Mouse (Mus musculus) testis, postnatal 10 days (tissue): ENCODE results near the gene Fndc3a.
A peak's percentile ranks its signal among the peaks of the same experiment; 100 is the strongest.

Experiments used
- DNase-seq: peaks from one replicate; pipeline ENCODE4 v3.0.0; 2021; ENCODE audit warnings: low spot score

Fndc3a gene

GRCm38 (mm10) chr14:72709710-72710340, at the start of gene Fndc3a:
Fndc3a (minus strand) TSS chr14:72710003.
- peak; percentile 90 for DNase-seq

GRCm38 (mm10) chr14:72752893-72753292, 43.1 kb upstream of the Fndc3a start:
- DNase-seq: no peak

GRCm38 (mm10) chr14:72750426-72751182, 40.8 kb upstream of the Fndc3a start:
- no peak for DNase-seq

- no peak for DNase-seq
Measured at GRCm38 (mm10) chr14:72748331-72748730, 38.5 kb upstream of the Fndc3a start.

GRCm38 (mm10) chr14:72741667-72742066, 31.9 kb upstream of the Fndc3a start:
- DNase-seq: no peak

GRCm38 (mm10) chr14:72740336-72740735, 30.5 kb upstream of the Fndc3a start:
- no peak for DNase-seq

- DNase-seq: no peak
Measured at GRCm38 (mm10) chr14:72739484-72740208, 29.8 kb upstream of the Fndc3a start.

GRCm38 (mm10) chr14:72738776-72739175, 29.0 kb upstream of the Fndc3a start:
- DNase-seq: no peak

GRCm38 (mm10) chr14:72738217-72738616, 28.4 kb upstream of the Fndc3a start:
- DNase-seq: no peak

- DNase-seq: no peak
Measured at GRCm38 (mm10) chr14:72725865-72726264, 16.1 kb upstream of the Fndc3a start.

GRCm38 (mm10) chr14:72722274-72723053, 12.7 kb upstream of the Fndc3a start:
- no peak for DNase-seq

GRCm38 (mm10) chr14:72716175-72716574, 6.4 kb upstream of the Fndc3a start:
- DNase-seq: no peak

GRCm38 (mm10) chr14:72711130-72711529, 1.3 kb upstream of the Fndc3a start:
- no peak for DNase-seq

- peak; percentile 59 for DNase-seq
Measured at GRCm38 (mm10) chr14:72710341-72711027, 681 bp upstream of the Fndc3a start.

- DNase-seq: no peak
Measured at GRCm38 (mm10) chr14:72709091-72709709, 603 bp downstream of the Fndc3a start.

- no peak for DNase-seq
Measured at GRCm38 (mm10) chr14:72708581-72708991, 1.2 kb downstream of the Fndc3a start.

- no peak for DNase-seq
Measured at GRCm38 (mm10) chr14:72700056-72700455, 9.7 kb downstream of the Fndc3a start.

GRCm38 (mm10) chr14:72691406-72691805, 18.4 kb downstream of the Fndc3a start:
- no peak for DNase-seq

- no peak for DNase-seq
Measured at GRCm38 (mm10) chr14:72689525-72689924, 20.3 kb downstream of the Fndc3a start.

- no peak for DNase-seq
Measured at GRCm38 (mm10) chr14:72684857-72685370, 24.9 kb downstream of the Fndc3a start.

- DNase-seq: no peak
Measured at GRCm38 (mm10) chr14:72677247-72677646, 32.6 kb downstream of the Fndc3a start.
